Mouse (Mus musculus): ENCODE measurements around the gene Psmc5.

- TF ChIP-seq POLR2A (IDR thresholded peaks at IDR 0.05; ENCODE audit: borderline replicate concordance, low read depth, low read length) (no peak), CTCF (IDR thresholded peaks at IDR 0.05; ENCODE audit: low read depth, low read length) (no peak)
These were observed 51.5 kb downstream of the Psmc5 start for GRCm38 (mm10) chr11:106307432-106307831.
